Mouse (Mus musculus): ENCODE measurements around the gene Rhof.

DNA sequence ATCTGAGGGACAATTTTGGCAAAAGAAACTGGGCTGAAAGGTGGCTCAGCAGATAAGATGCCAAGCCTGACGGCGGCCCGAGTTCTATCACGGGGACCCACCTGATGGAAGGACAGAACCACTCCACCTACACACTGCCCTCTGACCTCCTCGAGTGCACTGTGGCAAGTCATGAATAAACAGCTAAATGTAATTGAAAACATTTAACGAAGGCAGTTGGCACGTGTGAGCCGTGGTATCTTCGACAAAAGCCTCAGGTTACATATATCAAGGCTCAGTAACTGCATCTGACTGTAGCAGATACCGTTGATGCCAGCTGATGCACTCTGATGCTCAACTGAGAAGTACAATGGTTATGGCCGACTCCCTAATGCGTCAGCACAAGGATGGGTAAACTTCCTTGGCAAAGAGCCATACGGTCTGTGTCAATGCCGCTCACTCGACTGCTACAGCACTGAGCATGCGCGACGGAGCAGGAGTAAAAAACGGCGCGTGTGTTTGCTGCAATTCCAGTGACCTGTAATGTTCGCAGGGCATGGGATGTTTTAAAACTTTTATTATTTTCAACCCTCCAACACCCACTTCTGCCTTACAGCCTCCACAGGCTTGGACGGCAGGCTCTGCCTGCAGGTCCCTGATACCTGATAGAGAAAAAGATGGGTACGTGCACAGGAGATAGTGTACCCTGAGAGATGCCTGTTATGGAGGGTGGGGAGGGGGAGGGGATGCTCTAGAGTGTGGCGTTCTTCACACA, 38.1 kb downstream of the Rhof start:
- TF ChIP-seq CTCF (IDR thresholded peaks at IDR 0.05; ENCODE audit: low read depth) (no peak), EP300 (IDR thresholded peaks at IDR 0.05; ENCODE audit: low read depth) (peak; percentile 88)
